Mouse (Mus musculus): Measurements from ENCODE around the gene Npsr1. TPM values are rescaled to one million over a fixed set of nuclear protein-coding genes. Genes with fewer than 3 reads are reported as not detected.

Gene Npsr1
- polyA plus RNA-seq, 1 experiment from 2014 or later, result not detected

DNA sequence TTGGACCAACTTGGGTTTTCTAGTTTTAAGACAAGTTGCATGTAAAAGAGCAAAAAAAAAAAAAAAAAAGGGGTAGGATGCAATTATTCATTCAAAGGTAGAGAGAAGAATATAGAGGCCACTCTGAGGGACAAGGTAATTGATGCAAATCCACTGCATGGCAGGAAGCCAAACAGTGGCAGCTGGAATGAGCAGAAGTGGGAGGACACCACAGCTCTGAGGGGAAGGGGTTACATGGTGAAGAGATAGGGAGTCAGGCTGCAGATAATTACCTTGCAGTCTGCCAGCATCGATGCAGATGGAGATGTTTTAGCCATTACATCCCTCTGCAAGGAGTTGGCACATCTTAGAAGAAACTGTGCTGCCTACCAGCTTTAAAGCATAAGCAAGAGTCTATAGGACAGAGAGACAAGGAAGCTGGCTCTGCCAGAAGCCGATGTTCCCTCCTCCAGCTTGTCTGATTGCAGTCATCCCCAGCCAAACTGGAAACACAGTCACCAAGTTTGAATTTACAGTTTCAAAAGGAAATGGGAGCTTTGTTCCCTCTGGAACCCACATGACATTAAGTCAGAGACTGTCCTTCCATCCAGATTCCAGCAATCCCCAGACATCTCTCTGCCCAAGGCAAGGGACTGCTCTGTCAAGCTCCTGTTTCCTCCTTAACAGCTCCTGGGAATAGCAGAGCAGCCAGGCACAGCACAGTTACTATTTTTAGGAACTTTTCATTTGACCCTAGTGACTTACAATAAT is 91.9 kb downstream of the Npsr1 start:
- H3K27me3 ChIP-seq (ENCODE audit: control insufficient read depth, insufficient read depth, low read length), result no peaks in the 10 kb centered on the region
- H3K4me2 ChIP-seq, result no peak overlapping the region
- H3K9me3 ChIP-seq (ENCODE audit: control insufficient read depth, low read length), result no peaks in the 10 kb centered on the region
- H3K27ac ChIP-seq (ENCODE audit: low read depth, low read length), result no peak overlapping the region
- no peak overlapping the region for H3K9ac ChIP-seq (ENCODE audit: low read length)
- peak; percentile 79 for ATAC-seq (ENCODE audit: low FRiP score)
- DNase-seq (ENCODE audit: low spot score, missing footprints), result no peak
- 56% methylated on average over 2 of the region's 2 CpGs for WGBS
- H3K36me3 ChIP-seq (ENCODE audit: control insufficient read depth, insufficient read depth, low read length), result no peaks in the 10 kb centered on the region
- no peak overlapping the region for H3K4me3 ChIP-seq (ENCODE audit: low read depth, low read length)
- H3K4me1 ChIP-seq (ENCODE audit: control insufficient read depth, insufficient read depth, low read length), result peaks cover 6% of the 10 kb centered on the region; the same call in 1 of the 2 replicates

GRCm38 (mm10) chr9:24190261-24190588 is 92.4 kb downstream of the Npsr1 start:
- Histone ChIP-seq H3K27ac (ENCODE audit: low read depth, low read length) (no peak overlapping the region), H3K4me2 (no peak overlapping the region), H3K4me1 (ENCODE audit: control insufficient read depth, insufficient read depth, low read length) (peaks cover 6% of the 10 kb centered on the region; the same call in 1 of the 2 replicates), H3K36me3 (ENCODE audit: control insufficient read depth, insufficient read depth, low read length) (no peaks in the 10 kb centered on the region), H3K9me3 (ENCODE audit: control insufficient read depth, low read length) (no peaks in the 10 kb centered on the region), H3K27me3 (ENCODE audit: control insufficient read depth, insufficient read depth, low read length) (no peaks in the 10 kb centered on the region), H3K4me3 (ENCODE audit: low read depth, low read length) (no peak overlapping the region), H3K9ac (ENCODE audit: low read length) (no peak overlapping the region)
- ATAC-seq (ENCODE audit: low FRiP score), result no peak
- no peak for DNase-seq (ENCODE audit: low spot score, missing footprints)
- WGBS, result 59% methylated on average over 1 of the region's 1 CpGs

DNA sequence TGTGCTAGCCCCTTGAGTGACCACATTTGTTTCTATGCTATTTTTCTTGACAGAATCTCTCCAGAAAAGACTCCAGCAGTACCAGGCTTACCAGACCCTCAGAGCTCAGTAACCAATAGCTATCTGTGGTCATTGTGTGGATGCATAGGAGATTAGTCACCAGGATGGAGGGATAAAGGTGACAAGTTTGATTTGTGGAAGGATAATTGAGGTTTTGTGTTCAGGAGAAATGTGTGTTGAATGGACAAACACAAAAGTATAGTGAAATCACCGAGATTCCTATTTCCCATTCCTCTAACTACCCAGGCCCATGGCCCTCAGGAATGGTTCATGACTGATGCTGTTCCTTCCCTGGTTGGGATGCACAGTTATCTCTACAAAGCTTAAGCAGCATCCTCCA is 100.5 kb downstream of the Npsr1 start:
- H3K9me3 ChIP-seq (ENCODE audit: control insufficient read depth, low read length), result no peaks in the 10 kb centered on the region
- no peak for DNase-seq (ENCODE audit: low spot score, missing footprints)
- no peak overlapping the region for H3K4me3 ChIP-seq (ENCODE audit: low read depth, low read length)
- 74% methylated on average over 1 of the region's 1 CpGs for WGBS
- H3K4me1 ChIP-seq (ENCODE audit: control insufficient read depth, insufficient read depth, low read length), result no peaks in the 10 kb centered on the region
- H3K27ac ChIP-seq (ENCODE audit: low read depth, low read length), result no peak overlapping the region
- H3K27me3 ChIP-seq (ENCODE audit: control insufficient read depth, insufficient read depth, low read length), result no peaks in the 10 kb centered on the region
- H3K4me2 ChIP-seq, result no peak overlapping the region
- H3K36me3 ChIP-seq (ENCODE audit: control insufficient read depth, insufficient read depth, low read length), result no peaks in the 10 kb centered on the region
- ATAC-seq (ENCODE audit: low FRiP score), result no peak
- no peak overlapping the region for H3K9ac ChIP-seq (ENCODE audit: low read length)

DNA sequence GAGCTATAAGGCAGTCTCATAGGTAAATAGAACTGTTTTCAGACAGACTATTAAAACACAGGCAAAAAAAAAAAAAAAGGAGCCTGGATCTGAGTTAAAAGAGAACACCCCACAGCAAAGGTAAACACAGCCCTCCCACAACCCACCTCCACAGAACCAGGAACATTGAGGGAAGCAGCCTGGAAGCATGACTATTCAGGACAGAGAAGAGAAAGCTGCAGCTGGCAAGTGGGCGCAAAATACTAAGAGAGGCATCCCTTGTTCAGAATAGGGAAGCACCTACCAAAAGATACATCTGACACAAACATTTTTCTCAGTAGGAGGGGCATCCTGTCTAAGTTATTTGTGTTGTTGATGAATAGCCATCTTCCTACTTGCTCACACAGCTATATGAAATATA is 113.8 kb downstream of the Npsr1 start:
- no peaks in the 10 kb centered on the region for H3K4me1 ChIP-seq (ENCODE audit: control insufficient read depth, insufficient read depth, low read length)
- no peaks in the 10 kb centered on the region for H3K9me3 ChIP-seq (ENCODE audit: control insufficient read depth, low read length)
- no peak overlapping the region for H3K9ac ChIP-seq (ENCODE audit: low read length)
- no peaks in the 10 kb centered on the region for H3K36me3 ChIP-seq (ENCODE audit: control insufficient read depth, insufficient read depth, low read length)
- H3K27me3 ChIP-seq (ENCODE audit: control insufficient read depth, insufficient read depth, low read length), result no peaks in the 10 kb centered on the region
- no peak overlapping the region for H3K27ac ChIP-seq (ENCODE audit: low read depth, low read length)
- DNase-seq (ENCODE audit: low spot score, missing footprints) (no peak), ATAC-seq (ENCODE audit: low FRiP score) (no peak)
- 100% methylated on average over 1 of the region's 1 CpGs for WGBS
- H3K4me3 ChIP-seq (ENCODE audit: low read depth, low read length), result no peak overlapping the region
- H3K4me2 ChIP-seq, result no peak overlapping the region

DNA sequence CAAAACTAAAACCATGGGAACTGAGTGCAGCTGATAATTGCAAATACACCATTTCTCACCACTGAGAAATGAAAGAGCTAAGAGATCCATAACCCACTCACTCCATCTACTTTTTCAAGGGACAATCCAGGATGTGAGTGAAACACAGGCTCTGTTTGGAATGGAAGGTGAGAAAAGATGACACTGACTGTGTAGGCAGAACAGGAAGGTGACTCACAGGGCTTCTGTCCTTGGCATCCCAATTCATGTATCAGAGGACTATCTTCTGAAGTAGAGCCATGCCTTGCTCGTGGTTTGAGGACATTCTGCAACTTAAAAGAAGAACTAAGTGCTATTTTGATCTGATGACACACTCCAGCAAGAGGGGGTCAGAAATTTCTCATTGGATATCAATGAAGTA is 119.9 kb downstream of the Npsr1 start:
- Histone ChIP-seq H3K4me1 (ENCODE audit: control insufficient read depth, insufficient read depth, low read length) (no peaks in the 10 kb centered on the region), H3K4me2 (no peak overlapping the region), H3K4me3 (ENCODE audit: low read depth, low read length) (no peak overlapping the region), H3K9ac (ENCODE audit: low read length) (no peak overlapping the region), H3K36me3 (ENCODE audit: control insufficient read depth, insufficient read depth, low read length) (no peaks in the 10 kb centered on the region), H3K27me3 (ENCODE audit: control insufficient read depth, insufficient read depth, low read length) (no peaks in the 10 kb centered on the region), H3K27ac (ENCODE audit: low read depth, low read length) (no peak overlapping the region), H3K9me3 (ENCODE audit: control insufficient read depth, low read length) (no peaks in the 10 kb centered on the region)
- DNase-seq (ENCODE audit: low spot score, missing footprints), result no peak
- ATAC-seq (ENCODE audit: low FRiP score), result no peak
- 76% methylated on average over 1 of the region's 1 CpGs for WGBS

GRCm38 (mm10) chr9:24236461-24236860 is 138.7 kb downstream of the Npsr1 start:
- Histone ChIP-seq H3K4me2 (no peak overlapping the region), H3K9me3 (ENCODE audit: control insufficient read depth, low read length) (no peaks in the 10 kb centered on the region), H3K4me3 (ENCODE audit: low read depth, low read length) (no peak overlapping the region), H3K9ac (ENCODE audit: low read length) (no peak overlapping the region), H3K4me1 (ENCODE audit: control insufficient read depth, insufficient read depth, low read length) (no peaks in the 10 kb centered on the region), H3K27ac (ENCODE audit: low read depth, low read length) (no peak overlapping the region), H3K36me3 (ENCODE audit: control insufficient read depth, insufficient read depth, low read length) (no peaks in the 10 kb centered on the region), H3K27me3 (ENCODE audit: control insufficient read depth, insufficient read depth, low read length) (no peaks in the 10 kb centered on the region)
- no peak for ATAC-seq (ENCODE audit: low FRiP score)
- WGBS, result 91% methylated on average over 1 of the region's 1 CpGs
- DNase-seq (ENCODE audit: low spot score, missing footprints), result no peak

DNA sequence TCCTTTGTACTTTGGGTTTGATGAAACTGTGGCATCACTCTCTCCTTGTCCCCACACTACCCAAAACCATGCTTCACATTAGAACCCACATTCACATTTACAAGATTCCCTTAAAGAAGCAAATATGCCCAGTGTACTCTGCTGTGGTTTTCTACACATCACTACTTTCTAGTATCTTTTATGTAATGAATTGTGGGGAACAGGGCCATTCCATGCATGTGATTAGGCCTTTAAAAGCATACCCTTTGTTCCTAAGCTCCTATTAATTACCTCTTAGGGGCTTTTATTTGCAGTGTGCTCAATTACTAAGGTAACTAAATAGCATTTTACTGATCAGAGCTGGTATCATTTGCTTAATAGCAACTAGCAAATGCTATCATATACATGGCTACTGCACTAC is 149.8 kb downstream of the Npsr1 start:
- H3K27me3 ChIP-seq (ENCODE audit: control insufficient read depth, insufficient read depth, low read length), result no peaks in the 10 kb centered on the region
- H3K4me2 ChIP-seq, result no peak overlapping the region

GRCm38 (mm10) chr9:24254236-24254635 is 156.4 kb downstream of the Npsr1 start:
- Histone ChIP-seq H3K9ac (ENCODE audit: low read length) (no peak overlapping the region), H3K4me3 (ENCODE audit: low read depth, low read length) (no peak overlapping the region), H3K9me3 (ENCODE audit: control insufficient read depth, low read length) (no peaks in the 10 kb centered on the region), H3K27ac (ENCODE audit: low read depth, low read length) (no peak overlapping the region), H3K36me3 (ENCODE audit: control insufficient read depth, insufficient read depth, low read length) (no peaks in the 10 kb centered on the region), H3K27me3 (ENCODE audit: control insufficient read depth, insufficient read depth, low read length) (no peaks in the 10 kb centered on the region), H3K4me2 (no peak overlapping the region), H3K4me1 (ENCODE audit: control insufficient read depth, insufficient read depth, low read length) (no peaks in the 10 kb centered on the region)
- 43% methylated on average over 8 of the region's 8 CpGs for WGBS
- DNase-seq (ENCODE audit: low spot score, missing footprints) (no peak), ATAC-seq (ENCODE audit: low FRiP score) (no peak)

More for the DNA sequence above, 149.8 kb downstream of the Npsr1 start:
- H3K27ac ChIP-seq (ENCODE audit: low read depth, low read length), result no peak overlapping the region
- H3K4me1 ChIP-seq (ENCODE audit: control insufficient read depth, insufficient read depth, low read length), result no peaks in the 10 kb centered on the region
- H3K9ac ChIP-seq (ENCODE audit: low read length), result no peak overlapping the region
- H3K36me3 ChIP-seq (ENCODE audit: control insufficient read depth, insufficient read depth, low read length), result no peaks in the 10 kb centered on the region
- DNase-seq (ENCODE audit: low spot score, missing footprints) (no peak), ATAC-seq (ENCODE audit: low FRiP score) (no peak)
- no peaks in the 10 kb centered on the region for H3K9me3 ChIP-seq (ENCODE audit: control insufficient read depth, low read length)
- no peak overlapping the region for H3K4me3 ChIP-seq (ENCODE audit: low read depth, low read length)

GRCm38 (mm10) chr9:24280498-24281287 is 182.9 kb downstream of the Npsr1 start:
- no peaks in the 10 kb centered on the region for H3K4me1 ChIP-seq (ENCODE audit: control insufficient read depth, insufficient read depth, low read length)

More at GRCm38 (mm10) chr9:24280498-24281287, 182.9 kb downstream of the Npsr1 start:
- Histone ChIP-seq H3K9ac (ENCODE audit: low read length) (no peak overlapping the region), H3K9me3 (ENCODE audit: control insufficient read depth, low read length) (no peaks in the 10 kb centered on the region), H3K4me2 (no peak overlapping the region), H3K4me3 (ENCODE audit: low read depth, low read length) (no peak overlapping the region), H3K27me3 (ENCODE audit: control insufficient read depth, insufficient read depth, low read length) (no peaks in the 10 kb centered on the region), H3K27ac (ENCODE audit: low read depth, low read length) (no peak overlapping the region), H3K36me3 (ENCODE audit: control insufficient read depth, insufficient read depth, low read length) (no peaks in the 10 kb centered on the region)
- 78% methylated on average over 2 of the region's 2 CpGs for WGBS
- DNase-seq (ENCODE audit: low spot score, missing footprints), result no peak
- no peak for ATAC-seq (ENCODE audit: low FRiP score)

Measured in midbrain, embryonic 11.5 days (tissue).